Mouse (Mus musculus) midbrain, embryonic 16.5 days (tissue): ENCODE data around the gene Asap2. TPM values are rescaled to one million over a fixed set of nuclear protein-coding genes. Genes with fewer than 3 reads are reported as not detected.

Source experiments
- ATAC-seq: fragments of 200-750 bp; cut with Nextera tagmentation; 2 replicates; pipeline ENCODE4 v1.8.0; 2017; ENCODE audit warnings: moderate TSS enrichment
- H3K27ac ChIP-seq: fragments of 300-500 bp; sonication (generic); 2 replicates; pipeline ENCODE4 v1.5.1; 2014; ENCODE audit warnings: mild to moderate bottlenecking, low read length, mixed read lengths
- H3K27me3 ChIP-seq: fragments of 300-500 bp; sonication (generic); 2 replicates; pipeline ENCODE4 v1.6.1; 2014; ENCODE audit warnings: low read depth, low read length, mixed read lengths; ENCODE audit not compliant: control insufficient read depth, insufficient read depth
- H3K36me3 ChIP-seq: fragments of 300-500 bp; sonication (generic); 2 replicates; pipeline ENCODE4 v1.6.1; 2014; ENCODE audit warnings: mild to moderate bottlenecking, low read length, moderate library complexity, mixed read lengths; ENCODE audit not compliant: control insufficient read depth, insufficient read depth
- H3K4me1 ChIP-seq: fragments of 300-500 bp; sonication (generic); 2 replicates; pipeline ENCODE4 v1.6.1; 2014; ENCODE audit warnings: mild to moderate bottlenecking, low read length, mixed read lengths; ENCODE audit not compliant: control insufficient read depth, insufficient read depth
- H3K4me2 ChIP-seq: fragments of 300-500 bp; sonication (generic); 2 replicates; pipeline ENCODE4 v1.6.1; 2014; ENCODE audit warnings: mild to moderate bottlenecking, low read length, mixed read lengths
- H3K4me3 ChIP-seq: fragments of 300-500 bp; sonication (generic); 2 replicates; pipeline ENCODE4 v1.5.1; 2014; ENCODE audit warnings: low read depth, mild to moderate bottlenecking, low read length, moderate library complexity, mixed read lengths
- H3K9ac ChIP-seq: fragments of 300-500 bp; sonication (generic); 2 replicates; pipeline ENCODE4 v1.6.1; 2014; ENCODE audit warnings: low read depth, low read length, mixed read lengths
- H3K9me3 ChIP-seq: fragments of 300-500 bp; sonication (generic); replicated peaks from 2 replicates; pipeline ENCODE4 v1.6.1; 2014; ENCODE audit warnings: mild to moderate bottlenecking, low read length, mixed read lengths; ENCODE audit not compliant: control insufficient read depth, poor library complexity, severe bottlenecking
- WGBS: fragments of 180-500 bp; shearing (Covaris S2); extraction: QIAGEN DNeasy Blood & Tissue Kit; methylation state at CpG from one replicate; pipeline ENCODE4 v1.1.7; 2014; 5-methylcytosine and 5-hydroxymethylcytosine counted together
- polyA plus RNA-seq: library from polyadenylated mRNA; unstranded; fragments of >200 nt; fragmentation: Nextera tagmentation; extraction: Ambion mirVana; gene quantifications from 2 replicates; pipeline ENCODE4 v1.2.1, GENCODE M21; 2015

Asap2 gene
- polyA plus RNA-seq, 1 experiment from 2014 or later: 10.2 TPM

GRCm38 (mm10) chr12:21188880-21189279, 198.6 kb downstream of the Asap2 start:
- no peaks in the 10 kb centered on the region for H3K9me3 ChIP-seq

GRCm38 (mm10) chr12:21191546-21191945, 201.3 kb downstream of the Asap2 start:
- Histone ChIP-seq H3K9me3 (no peaks in the 10 kb centered on the region), H3K9ac (no peak overlapping the region), H3K4me2 (no peak overlapping the region), H3K36me3 (no peaks in the 10 kb centered on the region), H3K27me3 (no peaks in the 10 kb centered on the region), H3K4me3 (no peak overlapping the region), H3K4me1 (no peaks in the 10 kb centered on the region), H3K27ac (no peak overlapping the region)
- ATAC-seq: no peak
- WGBS: 86% methylated on average over 2 of the region's 2 CpGs

More at GRCm38 (mm10) chr12:21188880-21189279, 198.6 kb downstream of the Asap2 start:
- 69% methylated on average over 4 of the region's 4 CpGs for WGBS
- no peaks in the 10 kb centered on the region for H3K27me3 ChIP-seq
- H3K9ac ChIP-seq: no peak overlapping the region
- H3K27ac ChIP-seq: no peak overlapping the region
- no peak for ATAC-seq
- H3K36me3 ChIP-seq: no peaks in the 10 kb centered on the region
- H3K4me3 ChIP-seq: no peak overlapping the region
- H3K4me1 ChIP-seq: no peaks in the 10 kb centered on the region
- H3K4me2 ChIP-seq: no peak overlapping the region

- H3K9ac ChIP-seq: no peak overlapping the region
- no peaks in the 10 kb centered on the region for H3K9me3 ChIP-seq
- no peak overlapping the region for H3K4me2 ChIP-seq
- no peaks in the 10 kb centered on the region for H3K4me1 ChIP-seq
- H3K36me3 ChIP-seq: 0 out of 2 replicates have a peak, but pooled peaks cover 4% of the 10 kb centered on the region
- WGBS: 98% methylated on average over 3 of the region's 3 CpGs
- no peak overlapping the region for H3K27ac ChIP-seq
- H3K27me3 ChIP-seq: no peaks in the 10 kb centered on the region
- H3K4me3 ChIP-seq: no peak overlapping the region
- no peak for ATAC-seq
These were observed 205.2 kb downstream of the Asap2 start for GRCm38 (mm10) chr12:21195497-21195896.

GRCm38 (mm10) chr12:21196420-21196819, 206.2 kb downstream of the Asap2 start:
- Histone ChIP-seq H3K4me1 (no peaks in the 10 kb centered on the region), H3K36me3 (0 out of 2 replicates have a peak, but pooled peaks cover 4% of the 10 kb centered on the region), H3K27ac (no peak overlapping the region), H3K9ac (no peak overlapping the region), H3K27me3 (no peaks in the 10 kb centered on the region), H3K9me3 (no peaks in the 10 kb centered on the region), H3K4me2 (no peak overlapping the region), H3K4me3 (no peak overlapping the region)
- no peak for ATAC-seq
- 88% methylated on average over 4 of the region's 4 CpGs for WGBS

- Histone ChIP-seq H3K4me3 (no peak overlapping the region), H3K27me3 (no peaks in the 10 kb centered on the region), H3K4me2 (no peak overlapping the region), H3K9me3 (no peaks in the 10 kb centered on the region), H3K27ac (no peak overlapping the region), H3K4me1 (peaks cover 2% of the 10 kb centered on the region; the same call in 1 of the 2 replicates), H3K9ac (no peak overlapping the region), H3K36me3 (0 out of 2 replicates have a peak, but pooled peaks cover 4% of the 10 kb centered on the region)
- whole genome bisulfite sequencing: 95% methylated on average over 8 of the region's 8 CpGs
- ATAC-seq: no peak
These were observed 210.4 kb downstream of the Asap2 start for GRCm38 (mm10) chr12:21200613-21201012.

- ATAC-seq: no peak
- H3K27me3 ChIP-seq: no peaks in the 10 kb centered on the region
- H3K4me1 ChIP-seq: peaks cover 2% of the 10 kb centered on the region; the same call in 1 of the 2 replicates
- 83% methylated on average over 10 of the region's 10 CpGs for WGBS
- H3K4me2 ChIP-seq: no peak overlapping the region
- no peaks in the 10 kb centered on the region for H3K9me3 ChIP-seq
- H3K9ac ChIP-seq: no peak overlapping the region
- no peak overlapping the region for H3K4me3 ChIP-seq
- no peak overlapping the region for H3K27ac ChIP-seq
- H3K36me3 ChIP-seq: 0 out of 2 replicates have a peak, but pooled peaks cover 4% of the 10 kb centered on the region
These were observed 211.4 kb downstream of the Asap2 start for GRCm38 (mm10) chr12:21201485-21202269.

- no peak overlapping the region for H3K4me2 ChIP-seq
- H3K36me3 ChIP-seq: peaks cover 7% of the 10 kb centered on the region; the same call in 1 of the 2 replicates
- 0 out of 2 replicates have a peak, but pooled peaks have one; percentile 46 for ATAC-seq
- no peak overlapping the region for H3K9ac ChIP-seq
- 20% methylated on average over 11 of the region's 11 CpGs for WGBS
- H3K9me3 ChIP-seq: no peaks in the 10 kb centered on the region
- H3K27ac ChIP-seq: peak overlapping the region; percentile 18; the same call in 1 of the 2 replicates
- no peak overlapping the region for H3K4me3 ChIP-seq
- peaks cover 2% of the 10 kb centered on the region; the same call in 1 of the 2 replicates for H3K4me1 ChIP-seq
- H3K27me3 ChIP-seq: no peaks in the 10 kb centered on the region
These were observed 214.5 kb downstream of the Asap2 start for GRCm38 (mm10) chr12:21204701-21205312.

- no peak for ATAC-seq
- no peak overlapping the region for H3K9ac ChIP-seq
- no peak overlapping the region for H3K4me2 ChIP-seq
- H3K27me3 ChIP-seq: no peaks in the 10 kb centered on the region
- no peak overlapping the region for H3K4me3 ChIP-seq
- H3K9me3 ChIP-seq: no peaks in the 10 kb centered on the region
- H3K27ac ChIP-seq: no peak overlapping the region
- 91% methylated on average over 4 of the region's 4 CpGs for WGBS
- peaks cover 3% of the 10 kb centered on the region; the same call in 1 of the 2 replicates for H3K36me3 ChIP-seq
- peaks cover 2% of the 10 kb centered on the region; the same call in 1 of the 2 replicates for H3K4me1 ChIP-seq
These were observed 215.5 kb downstream of the Asap2 start for GRCm38 (mm10) chr12:21205799-21206198.

GRCm38 (mm10) chr12:21207422-21207821, 217.2 kb downstream of the Asap2 start:
- H3K4me3 ChIP-seq: no peak overlapping the region
- H3K9ac ChIP-seq: no peak overlapping the region
- H3K27ac ChIP-seq: no peak overlapping the region
- no peak overlapping the region for H3K4me2 ChIP-seq
- no peaks in the 10 kb centered on the region for H3K27me3 ChIP-seq
- WGBS: 92% methylated on average over 5 of the region's 5 CpGs
- no peak for ATAC-seq
- H3K9me3 ChIP-seq: no peaks in the 10 kb centered on the region
- peaks cover 3% of the 10 kb centered on the region; the same call in 1 of the 2 replicates for H3K36me3 ChIP-seq
- H3K4me1 ChIP-seq: peaks cover 2% of the 10 kb centered on the region; the same call in 1 of the 2 replicates
